Mouse (Mus musculus): ENCODE data around the gene Sowahc.
A peak's percentile ranks its signal among the peaks of the same experiment; 100 is the strongest.

Gene Sowahc

DNA sequence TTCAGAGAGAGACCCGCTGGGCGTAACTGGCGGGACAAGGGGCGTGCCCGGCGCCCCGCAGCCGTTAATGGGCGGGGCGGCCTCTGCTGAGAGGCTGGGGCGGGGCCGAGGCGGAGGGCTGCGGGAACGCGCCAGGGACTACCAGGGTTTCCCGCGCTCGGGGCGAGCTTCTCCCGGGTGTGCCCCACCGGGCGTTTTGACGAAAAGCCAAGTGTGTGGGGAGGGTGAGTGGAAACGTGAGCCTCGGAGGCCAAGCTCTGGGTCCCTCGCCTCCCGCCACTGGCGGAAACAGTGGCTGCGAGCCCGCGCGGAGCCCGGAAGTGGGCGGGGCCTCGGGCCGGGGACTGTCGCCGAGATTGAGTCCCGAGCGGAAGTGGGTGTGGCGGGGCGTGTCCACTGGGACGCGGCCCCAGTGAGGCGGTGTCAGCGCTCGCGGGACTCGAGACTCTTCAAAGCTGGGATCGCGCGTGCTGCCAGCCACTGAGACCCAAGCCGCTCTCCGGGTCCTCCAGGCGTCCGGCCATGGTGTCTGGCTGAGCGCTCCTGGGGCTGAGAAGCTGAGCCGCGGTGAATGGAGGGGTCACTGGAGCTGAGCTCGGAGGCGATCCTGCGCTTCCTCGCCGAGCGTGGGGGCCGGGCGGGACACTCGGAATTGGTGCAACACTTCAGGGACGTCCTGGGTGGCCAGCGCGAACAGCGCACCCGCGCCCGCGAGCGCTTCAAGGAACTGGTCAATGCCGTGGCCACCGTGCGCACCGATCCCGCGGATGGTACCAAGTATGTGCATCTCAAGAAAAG is at the start of gene Sowahc, which contains the start of gene Sept10:
Gene Sowahc (plus strand): TSS at position 481 of the 798 bp plus-strand sequence.
Gene Sept10 (minus strand): TSS at position 375 of the 798 bp plus-strand sequence.
- DNase-seq (ENCODE audit: low spot score in 2 of 2): peak; percentile 95 to 97

DNA sequence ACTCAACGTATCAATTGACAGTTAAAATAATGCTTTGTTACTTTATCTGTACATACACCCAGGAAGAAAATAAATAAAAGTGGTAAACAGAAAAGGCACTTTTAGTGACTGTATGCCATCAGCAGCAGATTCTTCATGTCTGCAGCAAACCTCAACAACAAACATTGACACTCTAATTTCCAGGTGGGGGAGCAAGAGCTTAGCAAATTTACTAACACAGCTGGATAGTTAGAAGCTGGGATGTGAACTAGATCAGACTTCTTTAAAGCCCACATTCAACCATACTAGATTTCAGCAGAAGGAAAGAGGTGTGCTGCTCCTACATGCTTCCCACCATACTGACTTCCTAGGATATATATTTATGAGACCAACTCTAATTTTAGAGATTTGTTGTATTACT is 49.2 kb upstream of the Sowahc start:
- no peak for DNase-seq (ENCODE audit: low spot score in 2 of 2)

DNA sequence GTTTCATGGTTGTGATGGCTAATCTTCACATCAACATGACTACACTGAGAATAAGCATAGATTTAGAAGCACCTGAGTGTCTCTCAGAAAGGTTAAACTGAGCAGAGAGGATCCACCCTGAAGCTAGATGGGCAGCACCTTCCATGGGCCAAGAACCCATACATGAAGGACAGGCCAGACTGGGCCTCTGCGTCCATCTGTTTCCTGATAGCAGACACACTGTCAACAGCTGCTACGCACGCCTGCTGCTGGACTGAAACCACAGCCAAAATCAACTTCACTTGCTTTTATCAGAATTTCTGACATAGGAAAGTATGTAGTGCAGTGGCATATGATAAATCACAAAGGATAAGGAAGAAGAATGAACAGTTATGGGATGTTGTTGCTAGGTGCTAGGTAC is 42.1 kb upstream of the Sowahc start:
- no peak for DNase-seq (ENCODE audit: low spot score in 2 of 2)

DNA sequence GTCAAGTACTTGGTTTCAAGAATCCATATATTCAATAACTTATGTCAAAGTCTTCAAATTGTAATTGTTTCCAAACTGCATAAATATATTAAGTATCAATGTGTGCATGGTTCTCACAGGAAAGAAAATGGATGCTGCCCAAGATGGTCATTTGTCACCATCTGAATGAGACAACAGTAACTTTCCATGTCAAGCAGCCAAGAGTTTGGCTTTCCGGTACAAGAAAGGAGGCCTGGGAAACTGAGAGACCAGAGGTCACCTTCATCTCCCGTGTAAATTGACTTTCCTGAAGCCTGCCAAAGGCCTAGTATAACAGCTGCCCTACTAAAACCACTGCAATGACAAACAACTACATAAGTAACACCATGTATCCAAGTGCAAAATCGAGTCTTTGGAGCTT is 39.4 kb upstream of the Sowahc start:
- no peak for DNase-seq (ENCODE audit: low spot score in 2 of 2)

DNA sequence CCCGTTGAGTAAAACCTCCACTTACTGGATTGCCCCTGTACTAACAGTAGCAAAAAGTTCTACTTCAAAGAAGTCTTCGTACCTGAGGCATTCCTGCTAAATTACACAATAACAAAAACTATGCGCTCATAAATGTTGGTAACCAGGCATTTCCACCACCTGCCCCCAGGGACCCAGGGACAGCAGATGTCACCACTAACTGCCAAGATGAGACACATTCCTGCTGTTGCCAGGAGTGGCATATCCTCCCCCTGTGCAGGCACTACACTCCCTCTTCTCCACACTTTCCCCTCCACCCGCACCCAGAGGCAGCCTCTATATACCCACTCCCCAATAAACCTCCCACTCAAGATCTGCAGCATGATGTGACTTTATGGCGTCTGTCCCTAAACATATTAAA is 26.9 kb upstream of the Sowahc start:
- no peak for DNase-seq (ENCODE audit: low spot score in 2 of 2)

DNA sequence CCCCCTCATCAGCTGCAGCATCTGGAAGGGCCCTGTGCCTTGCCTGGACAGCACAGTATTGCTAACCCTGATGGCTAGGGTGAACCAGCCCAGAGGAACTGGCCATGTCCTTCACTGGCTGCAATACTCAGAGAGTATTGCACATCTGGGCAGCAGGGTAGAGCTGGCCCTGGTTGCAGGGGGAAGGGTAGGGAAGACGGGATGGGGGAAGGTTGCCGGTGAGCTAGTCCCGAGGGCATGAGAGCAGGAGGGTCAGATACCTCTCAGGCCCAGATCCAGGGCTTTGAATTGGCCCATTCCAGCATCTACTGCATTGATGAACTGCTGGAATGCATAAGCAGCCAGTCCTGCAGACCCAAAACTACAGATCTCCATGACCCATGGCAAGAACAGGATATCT is 25.0 kb upstream of the Sowahc start:
- no peak for DNase-seq (ENCODE audit: low spot score in 2 of 2)

DNA sequence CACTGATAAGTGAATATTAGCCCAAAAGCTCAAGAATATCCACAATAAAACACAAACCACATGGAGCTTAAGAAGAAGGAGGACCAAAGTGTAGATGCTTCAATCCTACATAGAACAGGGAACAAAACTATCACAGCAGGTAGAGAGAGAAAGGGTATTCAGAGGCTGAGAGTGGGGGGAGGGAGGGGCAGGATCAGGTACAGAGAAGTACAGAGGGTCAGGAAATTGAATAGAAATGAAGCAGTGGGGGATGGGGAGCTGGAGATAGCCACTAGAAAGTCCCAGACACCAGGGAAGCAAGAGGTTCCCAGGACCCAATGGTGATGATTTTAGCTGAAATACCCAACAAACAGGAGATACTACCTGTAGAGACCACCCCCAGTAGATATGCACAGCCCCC is 21.7 kb upstream of the Sowahc start:
- DNase-seq (ENCODE audit: low spot score in 2 of 2): no peak

DNA sequence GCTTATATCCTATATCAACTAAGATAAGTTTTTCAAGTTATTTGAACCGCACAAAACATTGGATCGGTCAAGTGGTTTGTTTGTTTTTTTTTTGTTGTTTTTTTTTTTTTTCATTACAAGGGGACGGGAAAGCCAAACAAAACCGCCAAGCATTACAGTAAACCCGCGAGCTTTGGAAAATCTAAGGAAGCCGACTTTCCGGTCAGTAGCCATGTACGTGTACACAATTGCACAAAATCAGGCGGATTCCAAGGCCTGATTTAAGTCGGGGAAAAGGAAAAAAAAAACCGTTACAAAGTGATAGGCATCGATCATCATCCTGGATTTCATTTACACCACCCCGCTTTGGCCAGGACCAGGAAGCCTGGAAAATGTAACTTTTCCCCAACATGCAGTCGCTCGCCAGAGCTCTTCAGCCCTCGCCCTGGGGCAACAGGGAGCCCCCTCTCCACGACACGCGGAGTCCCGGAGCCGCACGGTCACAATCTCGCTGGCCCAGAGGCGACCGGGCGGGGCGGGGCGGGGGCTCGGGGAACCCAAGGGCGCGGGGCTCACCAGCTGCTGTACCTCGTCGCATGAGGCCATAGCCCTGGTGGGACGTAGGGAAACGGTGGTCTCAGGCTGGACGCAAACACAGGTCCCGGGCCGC is 805 bp upstream of the Sowahc start:
- DNase-seq (ENCODE audit: low spot score in 2 of 2): no peak

DNA sequence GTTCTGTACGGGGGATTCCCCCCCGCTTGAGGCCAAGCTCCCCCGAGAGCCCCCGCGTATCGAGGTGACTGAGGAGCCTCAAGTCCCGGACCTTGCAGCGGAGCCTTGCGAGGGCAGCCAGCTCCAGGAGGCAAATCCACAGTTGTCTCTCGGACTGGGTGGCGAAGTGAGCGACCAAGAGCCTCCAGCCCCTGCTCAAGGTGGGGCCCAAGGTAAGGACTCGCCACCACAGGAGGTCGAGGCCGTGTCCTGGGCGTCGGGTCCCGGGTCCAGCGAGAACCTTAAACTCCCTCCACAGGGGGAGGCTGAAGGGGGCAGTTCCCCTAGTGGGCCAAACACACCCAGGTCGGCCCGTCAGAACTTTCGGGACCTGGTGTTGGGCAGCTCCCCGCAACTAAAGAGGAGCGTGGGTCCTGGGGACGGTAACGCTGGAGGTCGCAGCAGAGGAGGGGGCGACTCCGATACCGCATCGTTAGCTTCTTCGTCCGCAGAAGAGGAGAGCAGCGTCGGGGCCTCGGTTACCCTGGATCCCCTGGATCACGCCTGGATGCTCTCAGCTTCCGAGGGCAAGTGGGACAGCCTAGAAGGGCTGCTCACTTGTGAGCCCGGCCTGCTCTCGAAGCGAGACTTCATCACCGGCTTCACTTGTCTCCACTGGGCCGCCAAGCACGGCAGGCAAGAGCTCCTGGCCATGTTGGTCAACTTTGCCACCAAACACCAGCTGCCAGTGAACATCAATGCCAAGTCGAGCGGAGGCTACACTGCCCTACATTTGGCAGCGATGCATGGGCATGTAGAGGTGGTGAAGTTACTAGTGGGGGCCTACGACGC is 733 bp downstream of the Sowahc start:
- DNase-seq (ENCODE audit: low spot score in 2 of 2): peak in 1 of 2 experiments; percentile 4

DNA sequence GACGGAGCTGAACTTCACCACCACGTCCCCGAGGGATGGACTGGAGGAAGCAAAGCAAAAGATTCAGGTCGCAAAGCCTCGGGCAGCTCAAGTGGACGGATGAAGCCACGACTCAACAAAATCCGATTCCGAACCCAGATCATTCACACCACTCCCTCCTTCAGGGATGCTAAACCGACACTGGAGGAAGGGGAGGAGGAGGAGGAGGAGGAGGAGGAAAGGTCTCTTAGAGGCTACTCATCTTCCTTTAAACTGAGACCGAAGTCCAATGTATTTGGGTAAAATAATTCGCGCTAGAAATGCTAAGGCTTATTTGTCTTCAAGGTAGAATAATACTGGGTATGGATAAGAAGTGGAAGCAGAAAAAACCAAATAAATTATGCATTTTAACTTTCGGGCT is 1.5 kb downstream of the Sowahc start:
- no peak for DNase-seq (ENCODE audit: low spot score in 2 of 2)

DNA sequence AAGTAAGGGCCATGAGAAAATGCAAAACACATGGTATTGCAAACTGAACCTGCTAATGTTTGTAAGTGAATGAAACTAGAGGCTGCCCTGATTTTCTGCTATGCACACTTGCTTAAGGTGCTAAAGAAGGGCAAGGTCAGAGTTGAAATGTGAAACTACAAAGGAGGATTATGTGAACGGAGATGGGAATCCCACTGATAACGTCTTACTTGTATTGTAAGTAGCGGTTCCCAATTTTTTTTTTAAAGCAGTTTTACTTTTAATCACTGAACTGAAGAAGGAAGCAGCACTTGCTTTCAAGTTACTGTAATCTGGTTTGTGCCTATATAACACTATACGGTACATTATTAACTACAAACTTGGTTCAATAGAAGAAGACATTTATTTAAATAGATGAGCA is 2.1 kb downstream of the Sowahc start:
- DNase-seq (ENCODE audit: low spot score in 2 of 2): no peak

DNA sequence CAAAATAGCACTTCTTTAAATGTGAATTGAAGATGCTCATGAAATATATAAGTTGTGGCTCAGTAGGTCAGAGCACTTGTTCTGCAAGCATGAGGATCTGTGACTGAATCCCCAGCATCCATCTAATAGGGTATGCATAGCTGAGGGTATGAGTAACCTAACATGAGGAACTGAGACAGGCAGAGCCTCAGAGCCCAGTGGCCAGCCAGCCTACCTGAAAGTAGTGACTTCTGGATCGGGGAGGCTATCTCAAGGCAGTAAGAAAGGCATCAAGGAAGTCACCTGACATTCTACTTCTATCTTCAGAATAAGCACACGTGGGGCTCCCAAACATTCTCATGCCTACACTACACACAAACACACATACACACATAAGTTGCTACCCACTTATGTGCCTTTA is 3.4 kb downstream of the Sowahc start:
- DNase-seq (ENCODE audit: low spot score in 2 of 2): no peak

DNA sequence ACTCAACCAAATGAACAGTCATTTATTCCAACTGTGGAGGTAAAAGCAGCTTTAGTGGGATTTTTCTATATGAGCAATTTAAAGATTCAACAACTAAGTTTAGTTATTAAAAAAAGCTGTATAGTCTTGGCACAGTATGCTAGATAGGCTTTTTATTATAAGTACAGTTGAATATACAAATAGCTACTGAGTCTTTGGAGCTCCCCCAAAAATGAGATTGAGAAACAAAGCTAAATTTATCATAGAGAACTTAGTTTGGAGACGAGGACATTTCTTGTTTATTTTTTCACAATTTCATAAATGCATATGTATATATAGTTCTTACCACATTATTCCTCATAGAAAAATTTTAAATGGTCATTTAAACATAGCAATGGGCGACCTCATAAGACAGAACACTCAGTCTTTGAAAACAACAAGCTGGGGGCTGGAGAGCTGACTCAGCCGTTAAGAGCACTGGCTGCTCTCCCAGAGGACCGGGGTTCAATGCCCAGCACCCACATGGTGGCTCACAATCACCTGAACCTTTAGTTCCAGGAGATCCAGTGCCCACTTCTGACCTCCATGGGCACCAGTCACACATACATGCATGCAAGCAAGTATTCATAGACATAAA is 7.6 kb downstream of the Sowahc start:
- no peak for DNase-seq (ENCODE audit: low spot score in 2 of 2)

DNA sequence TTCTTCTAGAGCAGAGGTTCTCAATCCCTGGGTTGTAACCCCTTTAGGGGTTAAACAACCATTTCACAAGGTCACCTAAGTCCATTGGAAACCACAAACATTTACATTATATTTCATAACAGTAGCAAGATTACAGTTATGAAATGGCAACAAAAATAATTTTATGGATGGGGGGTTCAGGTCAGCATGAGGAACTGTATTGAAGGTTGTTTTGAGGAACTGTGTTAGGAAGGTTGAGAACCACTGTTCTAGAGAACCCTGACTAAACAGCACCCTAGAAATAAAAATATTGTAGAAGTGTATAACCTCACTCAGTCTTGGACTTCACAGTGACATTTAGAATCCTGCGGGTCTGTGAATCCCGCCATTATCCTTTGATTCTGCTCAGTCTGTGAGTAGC is 13.5 kb downstream of the Sowahc start:
- DNase-seq (ENCODE audit: low spot score in 2 of 2): no peak

DNA sequence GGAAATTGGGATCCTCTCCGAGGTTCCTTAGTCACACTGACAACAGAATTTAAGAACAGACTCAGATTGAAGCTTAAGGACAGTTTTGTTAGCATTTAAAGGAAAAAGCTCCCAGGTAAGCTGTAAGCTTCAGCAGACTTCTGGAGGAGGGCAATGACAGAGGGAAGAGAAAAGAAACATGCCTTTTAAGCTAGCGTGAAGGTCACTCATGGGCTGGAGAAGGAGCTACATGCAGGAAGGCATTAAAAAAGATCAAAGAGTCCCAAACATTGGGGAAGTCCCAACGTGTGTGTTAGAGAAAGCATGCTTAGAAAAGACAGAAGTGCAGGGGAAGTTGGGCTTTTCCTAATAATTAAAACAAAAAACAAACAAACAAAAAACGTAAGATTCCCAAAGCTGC is 14.1 kb downstream of the Sowahc start:
- no peak for DNase-seq (ENCODE audit: low spot score in 2 of 2)

DNA sequence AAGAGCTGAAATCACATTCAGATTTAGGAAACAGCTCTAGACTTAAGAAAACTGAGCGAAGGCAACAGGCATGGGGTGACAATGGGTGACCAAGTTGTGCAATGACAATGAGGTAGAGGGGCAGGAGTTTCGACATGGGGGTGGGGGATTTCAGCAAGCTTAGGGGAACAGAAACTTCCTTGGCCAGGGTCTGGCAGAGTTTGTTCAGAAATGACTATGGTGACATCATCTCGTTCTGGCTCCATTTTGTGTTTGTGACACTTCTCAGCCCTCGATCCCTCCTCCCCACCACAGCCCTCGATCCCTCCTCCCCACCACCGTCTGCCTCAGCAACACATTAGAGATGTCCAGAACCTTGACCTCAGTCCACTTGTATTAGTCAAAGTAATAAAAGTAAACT is 14.7 kb downstream of the Sowahc start:
- no peak for DNase-seq (ENCODE audit: low spot score in 2 of 2)

DNA sequence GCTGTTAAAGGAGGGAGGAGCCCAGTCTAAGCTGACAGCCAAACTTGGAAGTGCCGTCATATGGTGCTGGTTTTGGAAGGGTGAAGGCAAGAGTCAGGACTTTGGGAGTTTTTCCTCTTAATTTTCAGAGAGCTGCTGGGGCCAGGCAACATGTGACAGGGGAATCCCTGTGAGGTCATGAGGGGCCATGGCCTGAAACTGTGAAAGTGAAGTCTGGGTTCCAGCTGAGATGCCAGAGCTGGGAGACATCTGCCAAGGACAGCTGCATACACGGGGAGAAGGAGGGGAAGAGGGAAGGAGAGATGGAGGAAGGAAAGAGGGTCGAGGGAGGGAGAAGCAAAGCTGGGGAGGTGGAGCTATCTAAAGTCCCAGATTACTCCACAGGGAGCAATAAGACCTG is 16.0 kb downstream of the Sowahc start:
- no peak for DNase-seq (ENCODE audit: low spot score in 2 of 2)

DNA sequence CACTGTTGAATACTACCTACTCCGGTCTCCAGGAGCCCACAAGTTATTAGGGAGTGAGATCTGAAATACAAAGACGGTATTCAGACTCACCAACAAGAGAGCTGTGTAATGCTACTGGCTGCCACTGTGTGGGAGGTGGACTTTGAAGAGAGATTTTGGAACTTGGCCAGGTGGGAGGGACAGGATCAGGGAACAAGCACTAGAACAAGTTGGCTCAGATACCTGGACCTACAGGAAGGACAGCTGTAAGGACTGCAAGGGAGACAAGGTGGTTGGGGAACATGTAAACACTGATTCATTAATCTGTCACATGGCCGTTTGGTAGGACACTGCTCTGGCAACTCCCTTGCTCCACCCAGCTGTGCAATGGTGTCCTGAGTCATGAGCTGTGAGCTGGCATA is 19.4 kb downstream of the Sowahc start:
- no peak for DNase-seq (ENCODE audit: low spot score in 2 of 2)

DNA sequence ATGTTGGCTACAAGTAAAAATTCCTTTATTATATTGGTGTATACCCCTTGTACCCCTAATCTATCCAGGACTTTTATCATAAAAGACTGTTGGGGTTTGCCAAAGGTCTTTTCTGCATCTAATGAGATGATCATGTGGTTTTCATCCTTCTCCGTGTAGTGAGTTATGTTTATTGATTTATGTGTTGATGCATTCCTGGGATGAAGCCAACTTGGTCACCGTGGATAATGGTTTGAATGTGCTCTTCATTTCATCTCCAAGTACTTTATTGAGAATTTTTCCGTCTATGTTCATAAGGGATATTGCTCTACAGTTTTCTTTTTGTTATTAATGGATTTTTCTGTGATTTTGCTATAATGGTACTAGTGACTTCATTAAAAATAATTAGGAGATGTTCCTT is 27.8 kb downstream of the Sowahc start:
- no peak for DNase-seq (ENCODE audit: low spot score in 2 of 2)

DNA sequence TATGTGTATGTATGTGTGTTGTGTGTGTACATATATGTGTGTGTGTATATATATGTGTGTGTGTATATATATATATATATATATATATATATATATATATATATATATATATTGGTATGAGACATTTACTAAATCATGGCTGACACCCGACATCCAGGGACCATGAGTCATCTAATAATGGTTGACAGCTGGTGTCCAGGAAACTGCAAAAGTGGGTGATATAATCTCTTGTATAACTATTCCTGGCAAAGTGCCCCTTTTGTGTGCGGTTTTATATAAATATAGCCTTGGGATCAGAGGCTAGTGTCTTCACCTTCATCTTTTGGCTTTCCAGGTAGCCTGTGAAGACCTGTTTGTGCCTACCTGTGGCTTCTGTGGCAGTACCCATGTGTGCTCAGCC is 28.9 kb downstream of the Sowahc start:
- DNase-seq (ENCODE audit: low spot score in 2 of 2): no peak

DNA sequence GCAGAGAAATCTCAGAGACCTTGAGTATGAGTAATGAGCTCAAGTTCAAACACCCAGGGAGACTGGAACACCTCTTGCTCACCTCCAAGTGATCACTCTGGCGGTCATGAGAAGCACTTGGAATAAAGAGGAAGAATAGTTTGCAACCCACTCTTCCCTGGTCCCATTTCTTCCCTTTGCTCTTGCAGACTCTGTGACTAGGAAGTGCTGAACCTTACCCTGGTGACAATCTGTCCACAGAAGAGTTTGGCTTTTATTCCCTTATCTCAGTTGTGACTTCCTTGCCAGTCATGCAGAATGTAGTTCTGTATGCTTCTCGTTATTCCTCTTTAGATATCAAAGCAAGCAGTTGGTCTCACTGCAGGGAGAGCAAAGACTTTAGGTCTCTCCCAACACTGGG is 30.2 kb downstream of the Sowahc start:
- no peak for DNase-seq (ENCODE audit: low spot score in 2 of 2)

DNA sequence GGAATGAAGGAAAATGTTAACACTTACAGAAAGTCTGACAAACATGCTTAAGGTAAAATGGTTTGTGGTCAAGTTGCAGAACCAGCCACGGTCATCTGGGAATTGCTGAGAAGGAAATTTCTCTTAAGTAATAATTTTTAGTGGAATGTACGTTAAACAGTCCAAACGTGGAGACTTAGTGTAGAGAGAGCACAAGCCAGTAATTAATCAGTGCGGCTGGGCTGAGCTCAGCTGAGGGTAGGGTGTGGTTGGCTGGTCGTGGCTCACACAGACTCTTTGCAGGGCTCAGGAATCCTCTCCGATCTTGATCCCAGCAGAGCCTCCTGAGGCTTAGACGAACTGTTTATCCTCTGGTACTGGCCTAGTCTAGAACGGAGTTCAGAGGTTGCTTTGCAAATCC is 30.6 kb downstream of the Sowahc start:
- DNase-seq (ENCODE audit: low spot score in 2 of 2): no peak
